Mouse (Mus musculus) embryonic facial prominence, embryonic 12.5 days (tissue): ENCODE results near the gene Hras. TPM values are rescaled to one million over a fixed set of nuclear protein-coding genes. Genes with fewer than 3 reads are reported as not detected.

Experiments used
- ATAC-seq: fragments of 200-750 bp; cut with Nextera tagmentation; 2 replicates; pipeline ENCODE4 v1.8.0; 2017; ENCODE audit not compliant: insufficient number of reproducible peaks, insufficient read depth, low FRiP score, low TSS enrichment
- H3K27ac ChIP-seq: fragments of 300-500 bp; sonication (generic); 2 replicates; pipeline ENCODE4 v1.5.1; 2016; ENCODE audit warnings: mild to moderate bottlenecking
- H3K27me3 ChIP-seq: fragments of 300-500 bp; sonication (generic); 2 replicates; pipeline ENCODE4 v1.6.1; 2016; ENCODE audit warnings: mild to moderate bottlenecking, moderate library complexity
- H3K36me3 ChIP-seq: fragments of 300-500 bp; sonication (generic); 2 replicates; pipeline ENCODE4 v1.6.1; 2016; ENCODE audit warnings: mild to moderate bottlenecking
- H3K4me1 ChIP-seq: fragments of 300-500 bp; sonication (generic); 2 replicates; pipeline ENCODE4 v1.6.1; 2016
- H3K4me2 ChIP-seq: fragments of 300-500 bp; sonication (generic); replicated peaks from 2 replicates; pipeline ENCODE4 v1.6.1; 2016; ENCODE audit warnings: mild to moderate bottlenecking, moderate library complexity
- H3K4me3 ChIP-seq: fragments of 300-500 bp; sonication (generic); 2 replicates; pipeline ENCODE4 v1.5.1; 2016; ENCODE audit warnings: mild to moderate bottlenecking
- H3K9ac ChIP-seq: fragments of 300-500 bp; sonication (generic); 2 replicates; pipeline ENCODE4 v1.6.1; 2016; ENCODE audit warnings: mild to moderate bottlenecking, moderate library complexity
- H3K9me3 ChIP-seq: fragments of 300-500 bp; sonication (generic); 2 replicates; pipeline ENCODE4 v1.6.1; 2016; ENCODE audit warnings: mild to moderate bottlenecking, moderate library complexity
- WGBS: fragments of 180-500 bp; shearing (Covaris S2); methylation state at CpG from one replicate; pipeline ENCODE4 v1.1.7; 2016; 5-methylcytosine and 5-hydroxymethylcytosine counted together
- polyA plus RNA-seq: library from polyadenylated mRNA; unstranded; fragments of >200 nt; fragmentation: Nextera tagmentation; extraction: Ambion mirVana; gene quantifications from 2 replicates; pipeline ENCODE4 v1.2.1, GENCODE M21; 2016

Hras gene
- polyA plus RNA-seq, 1 experiment from 2014 or later, result 91.0 TPM

DNA sequence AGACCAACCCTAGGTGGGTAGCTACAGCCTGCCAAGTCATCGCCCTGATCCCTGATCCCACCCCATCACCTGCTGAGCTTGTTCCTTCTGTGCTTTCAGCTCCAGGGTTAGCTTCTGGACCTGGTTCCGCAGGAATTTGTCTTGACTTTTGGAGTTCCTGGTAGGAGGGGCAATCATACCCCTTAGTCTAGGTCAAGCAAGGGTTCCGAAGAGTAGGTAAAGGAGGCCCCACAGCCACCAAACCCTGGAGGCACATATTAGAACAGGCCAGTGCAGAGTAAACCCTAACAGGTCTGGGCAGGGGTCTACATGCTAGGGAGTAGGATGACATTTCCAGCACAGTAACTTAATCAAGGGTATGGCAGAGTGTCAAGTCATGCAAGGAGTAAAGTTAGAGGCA, 19.3 kb upstream of the Hras start:
- no peak overlapping the region for H3K4me2 ChIP-seq
- no peaks in the 10 kb centered on the region for H3K9me3 ChIP-seq
- peaks cover 19% of the 10 kb centered on the region for H3K4me1 ChIP-seq
- ATAC-seq, result no peak
- no peak overlapping the region for H3K27ac ChIP-seq
- H3K4me3 ChIP-seq, result no peak overlapping the region
- 77% methylated on average over 3 of the region's 3 CpGs for WGBS
- H3K27me3 ChIP-seq, result no peaks in the 10 kb centered on the region
- no peak overlapping the region for H3K9ac ChIP-seq
- peaks cover 11% of the 10 kb centered on the region; the same call in 1 of the 2 replicates for H3K36me3 ChIP-seq

DNA sequence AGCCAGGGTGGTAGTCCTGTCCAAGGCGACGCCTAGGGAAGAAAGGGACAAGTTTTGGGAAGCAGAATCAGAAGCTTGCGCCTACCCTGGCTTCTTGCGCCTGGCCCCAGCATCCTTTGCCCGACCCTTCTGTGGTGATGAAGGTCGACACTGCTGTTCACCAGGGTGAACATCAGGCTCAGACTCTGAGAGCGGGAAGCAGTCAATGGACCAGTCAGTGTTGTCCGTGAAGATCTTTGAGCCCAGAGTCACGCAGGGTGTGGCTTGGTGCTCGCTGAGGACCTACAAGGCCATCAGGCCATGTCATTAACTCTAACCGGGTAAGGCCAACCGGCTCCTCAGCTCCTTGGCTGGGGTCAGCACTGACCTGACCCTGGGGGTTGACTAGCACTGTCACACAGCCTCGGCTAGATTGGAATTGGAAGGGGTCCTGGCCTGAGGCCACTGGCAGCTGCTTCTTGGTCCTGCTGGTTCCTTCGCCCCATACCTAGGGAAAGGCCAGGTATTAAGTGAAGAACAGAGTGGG, 16.9 kb upstream of the Hras start:
- no peaks in the 10 kb centered on the region for H3K36me3 ChIP-seq

GRCm38 (mm10) chr7:141210137-141210536, 16.3 kb upstream of the Hras start:
- no peak overlapping the region for H3K4me2 ChIP-seq
- H3K27ac ChIP-seq, result no peak overlapping the region
- no peaks in the 10 kb centered on the region for H3K9me3 ChIP-seq
- no peak overlapping the region for H3K4me3 ChIP-seq
- H3K4me1 ChIP-seq, result peaks cover 5% of the 10 kb centered on the region; the same call in 1 of the 2 replicates
- WGBS, result 84% methylated on average over 12 of the region's 12 CpGs
- H3K36me3 ChIP-seq, result no peaks in the 10 kb centered on the region
- H3K9ac ChIP-seq, result no peak overlapping the region
- no peaks in the 10 kb centered on the region for H3K27me3 ChIP-seq
- ATAC-seq, result no peak

More for the DNA sequence above, 16.9 kb upstream of the Hras start:
- Histone ChIP-seq H3K9ac (no peak overlapping the region), H3K27ac (no peak overlapping the region), H3K9me3 (no peaks in the 10 kb centered on the region), H3K27me3 (no peaks in the 10 kb centered on the region), H3K4me1 (peaks cover 6% of the 10 kb centered on the region; the same call in 1 of the 2 replicates), H3K4me2 (no peak overlapping the region), H3K4me3 (no peak overlapping the region)
- WGBS, result 85% methylated on average over 14 of the region's 14 CpGs
- ATAC-seq, result no peak

GRCm38 (mm10) chr7:141209526-141209925, 15.7 kb upstream of the Hras start:
- Histone ChIP-seq H3K4me1 (no peaks in the 10 kb centered on the region; the same call in 1 of the 2 replicates), H3K9ac (no peak overlapping the region), H3K27me3 (no peaks in the 10 kb centered on the region), H3K27ac (no peak overlapping the region), H3K4me2 (no peak overlapping the region), H3K4me3 (no peak overlapping the region), H3K36me3 (no peaks in the 10 kb centered on the region), H3K9me3 (no peaks in the 10 kb centered on the region)
- ATAC-seq, result no peak
- 66% methylated on average over 3 of the region's 3 CpGs for WGBS

GRCm38 (mm10) chr7:141206182-141206937, 12.6 kb upstream of the Hras start:
- 89% methylated on average over 18 of the region's 18 CpGs for WGBS

DNA sequence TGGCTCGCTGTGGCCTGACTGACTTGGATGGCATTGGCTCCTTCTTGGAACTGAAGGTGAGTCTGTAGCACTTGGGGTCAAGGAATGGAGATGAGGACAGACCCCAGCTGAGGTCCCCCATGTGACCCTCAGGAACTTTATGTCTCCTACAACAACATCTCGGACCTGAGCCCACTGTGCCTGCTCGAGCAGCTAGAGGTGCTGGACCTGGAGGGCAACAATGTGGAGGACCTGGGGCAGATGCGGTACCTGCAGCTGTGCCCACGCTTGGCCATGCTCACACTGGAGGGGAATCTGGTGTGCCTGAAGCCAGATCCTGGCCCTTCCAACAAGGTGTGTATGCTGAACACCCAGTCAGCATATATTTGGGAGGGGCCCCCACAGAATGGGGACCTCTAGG, 11.7 kb upstream of the Hras start:
- 88% methylated on average over 5 of the region's 5 CpGs for WGBS
- Histone ChIP-seq H3K4me2 (no peak overlapping the region), H3K4me1 (no peaks in the 10 kb centered on the region), H3K9ac (no peak overlapping the region), H3K27me3 (no peaks in the 10 kb centered on the region), H3K36me3 (no peaks in the 10 kb centered on the region), H3K4me3 (no peak overlapping the region), H3K9me3 (no peaks in the 10 kb centered on the region), H3K27ac (no peak overlapping the region)
- ATAC-seq, result no peak; the same call in 1 of the 2 replicates

More at GRCm38 (mm10) chr7:141206182-141206937, 12.6 kb upstream of the Hras start:
- no peak overlapping the region for H3K9ac ChIP-seq
- H3K4me1 ChIP-seq, result no peaks in the 10 kb centered on the region
- H3K4me3 ChIP-seq, result no peak overlapping the region
- no peaks in the 10 kb centered on the region for H3K9me3 ChIP-seq
- no peak for ATAC-seq
- no peak overlapping the region for H3K4me2 ChIP-seq
- H3K36me3 ChIP-seq, result no peaks in the 10 kb centered on the region
- no peaks in the 10 kb centered on the region for H3K27me3 ChIP-seq
- H3K27ac ChIP-seq, result no peak overlapping the region

DNA sequence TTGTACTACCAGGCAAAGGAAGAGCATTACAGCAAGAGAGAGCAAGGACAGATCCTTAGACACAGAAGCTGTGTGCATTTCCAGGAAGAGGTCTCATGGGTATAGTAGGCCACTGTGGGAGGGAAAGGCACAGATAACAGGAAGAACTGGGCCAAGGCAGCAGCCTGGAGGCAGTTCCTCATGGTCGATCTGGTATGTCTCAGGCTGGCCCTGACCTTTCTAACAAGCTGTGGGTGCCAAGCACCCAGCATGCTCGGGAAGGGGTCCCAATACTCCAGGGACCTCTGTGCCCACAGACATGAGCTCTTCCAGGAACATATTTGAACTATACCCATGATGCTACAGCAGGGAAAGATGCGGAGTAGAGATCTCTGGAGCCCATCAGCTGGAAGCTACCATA, 10.7 kb upstream of the Hras start:
- Histone ChIP-seq H3K4me1 (no peaks in the 10 kb centered on the region), H3K27ac (no peak overlapping the region), H3K9me3 (no peaks in the 10 kb centered on the region), H3K27me3 (no peaks in the 10 kb centered on the region), H3K9ac (no peak overlapping the region), H3K36me3 (no peaks in the 10 kb centered on the region), H3K4me3 (no peak overlapping the region), H3K4me2 (no peak overlapping the region)
- ATAC-seq, result no peak
- WGBS, result 76% methylated on average over 3 of the region's 3 CpGs

- Histone ChIP-seq H3K9me3 (no peaks in the 10 kb centered on the region), H3K9ac (no peak overlapping the region), H3K4me1 (peaks cover 9% of the 10 kb centered on the region), H3K27me3 (no peaks in the 10 kb centered on the region), H3K4me3 (no peak overlapping the region), H3K36me3 (no peaks in the 10 kb centered on the region), H3K27ac (no peak overlapping the region), H3K4me2 (no peak overlapping the region)
- 98% methylated on average over 4 of the region's 4 CpGs for WGBS
- ATAC-seq, result no peak
These were observed 4.3 kb upstream of the Hras start for GRCm38 (mm10) chr7:141198121-141198520.

DNA sequence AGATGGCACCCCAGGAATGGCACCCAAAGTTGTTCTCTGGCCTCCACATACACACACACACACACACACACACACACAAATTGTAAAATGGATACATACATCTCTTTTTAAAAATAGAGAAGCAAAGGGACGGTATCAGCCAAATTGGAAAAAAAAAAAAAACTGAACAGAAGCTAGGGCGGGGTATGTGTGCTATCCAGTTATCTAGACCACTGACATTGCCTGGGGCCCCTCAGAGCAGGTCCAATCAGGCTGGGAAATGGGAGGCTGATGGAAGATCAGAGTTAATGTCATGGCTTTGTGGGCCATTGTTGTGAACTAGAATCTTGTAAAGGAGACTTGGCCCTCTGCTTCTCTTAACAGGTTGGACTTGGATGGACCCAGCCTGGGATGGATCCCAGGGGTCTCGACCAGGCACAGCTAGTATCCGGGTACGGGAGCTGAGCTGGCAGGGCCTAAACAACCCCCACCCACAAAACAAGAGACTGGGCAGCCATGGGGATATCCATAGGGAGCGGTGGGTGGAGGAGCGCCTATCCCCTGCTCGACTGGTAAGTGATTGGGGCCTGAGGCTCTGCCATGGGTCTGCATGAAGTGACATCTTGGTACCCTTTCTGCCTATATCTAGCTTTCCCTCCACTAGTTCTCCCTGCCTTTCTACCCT, 2.9 kb upstream of the Hras start:
- no peak for ATAC-seq
- Histone ChIP-seq H3K4me1 (peaks cover 21% of the 10 kb centered on the region), H3K9me3 (no peaks in the 10 kb centered on the region), H3K4me3 (no peak overlapping the region), H3K27ac (no peak overlapping the region), H3K36me3 (peaks cover 6% of the 10 kb centered on the region), H3K27me3 (no peaks in the 10 kb centered on the region), H3K9ac (no peak overlapping the region), H3K4me2 (no peak overlapping the region)
- 94% methylated on average over 8 of the region's 8 CpGs for WGBS

DNA sequence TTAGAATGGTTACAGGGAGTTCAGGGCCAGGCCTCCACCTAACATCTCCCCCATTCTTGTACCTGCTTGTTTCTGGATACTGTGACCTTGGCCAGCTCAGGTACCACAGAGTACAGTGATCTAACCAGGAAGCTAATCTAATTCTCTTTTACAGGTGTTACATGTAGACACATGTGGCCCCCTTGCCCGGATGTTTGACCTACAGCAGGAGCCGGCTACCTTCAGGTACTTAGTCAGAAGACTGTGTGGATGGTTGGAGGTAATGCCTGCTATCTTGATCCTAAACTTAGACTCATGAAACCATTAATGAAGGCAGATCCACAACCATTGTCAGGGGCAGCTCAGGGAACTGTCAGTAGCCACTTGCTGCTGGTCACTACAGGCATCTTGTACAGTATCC, 1.9 kb upstream of the Hras start:
- Histone ChIP-seq H3K4me3 (no peak overlapping the region; the same call in 1 of the 2 replicates), H3K36me3 (peaks cover 15% of the 10 kb centered on the region), H3K27me3 (no peaks in the 10 kb centered on the region), H3K9me3 (no peaks in the 10 kb centered on the region), H3K9ac (no peak overlapping the region), H3K27ac (no peak overlapping the region), H3K4me1 (peaks cover 21% of the 10 kb centered on the region), H3K4me2 (peak overlapping the region; percentile 95)
- ATAC-seq, result no peak
- WGBS, result 80% methylated on average over 2 of the region's 2 CpGs

- Histone ChIP-seq H3K4me1 (peaks cover 21% of the 10 kb centered on the region), H3K36me3 (peaks cover 24% of the 10 kb centered on the region), H3K9ac (peak overlapping the region; percentile 55), H3K4me3 (peak overlapping the region; percentile 89), H3K27ac (peak overlapping the region; percentile 72), H3K9me3 (no peaks in the 10 kb centered on the region), H3K4me2 (peak overlapping the region; percentile 95), H3K27me3 (no peaks in the 10 kb centered on the region)
- under 1% methylated on average over 28 of the region's 28 CpGs for WGBS
- no peak for ATAC-seq
These were observed 1.0 kb upstream of the Hras start for GRCm38 (mm10) chr7:141194830-141195229.

DNA sequence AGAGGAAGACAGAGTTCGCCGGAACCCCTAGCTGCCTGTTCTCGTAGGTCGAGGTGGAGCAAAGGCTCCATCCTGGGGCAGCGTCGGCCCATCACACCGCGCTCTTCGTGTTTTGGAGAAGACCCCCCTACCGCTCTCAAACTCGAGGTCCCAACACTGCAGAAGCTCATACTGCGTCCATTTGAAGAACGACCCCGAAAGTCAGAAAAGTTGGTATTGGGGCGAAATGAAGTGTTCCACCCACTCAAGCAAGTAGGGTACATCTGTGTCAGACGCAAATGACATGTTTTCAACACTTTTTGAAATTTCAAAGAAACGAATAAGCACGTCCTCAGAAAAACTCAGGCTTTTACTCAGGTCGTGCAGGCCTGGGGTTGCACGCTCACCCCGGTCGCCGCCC, 604 bp upstream of the Hras start:
- WGBS, result under 1% methylated on average over 23 of the region's 23 CpGs
- H3K4me3 ChIP-seq, result peak overlapping the region; percentile 89
- peaks cover 28% of the 10 kb centered on the region for H3K36me3 ChIP-seq
- H3K27ac ChIP-seq, result peak overlapping the region; percentile 72
- no peak; the same call in 1 of the 2 replicates for ATAC-seq
- H3K4me1 ChIP-seq, result peaks cover 21% of the 10 kb centered on the region
- H3K27me3 ChIP-seq, result no peaks in the 10 kb centered on the region
- peak overlapping the region; percentile 95 for H3K4me2 ChIP-seq
- H3K9me3 ChIP-seq, result no peaks in the 10 kb centered on the region
- H3K9ac ChIP-seq, result peak overlapping the region; percentile 55
